Mouse (Mus musculus) limb, embryonic 14.5 days (tissue): ENCODE results near the gene Tox4. TPM values are rescaled to one million over a fixed set of nuclear protein-coding genes. Genes with fewer than 3 reads are reported as not detected.
A peak's percentile ranks its signal among the peaks of the same experiment; 100 is the strongest.

ENCODE experiments used
- ATAC-seq: fragments of 200-750 bp; cut with Nextera tagmentation; 2 replicates; pipeline ENCODE4 v1.8.0; 2017; ENCODE audit warnings: low read depth, moderate number of reproducible peaks, moderate TSS enrichment; ENCODE audit not compliant: low FRiP score
- DNase-seq: peaks from one replicate; pipeline ENCODE4 v3.0.0-alpha.2; 2015; ENCODE audit warnings: low spot score
- H3K27ac ChIP-seq: fragments of 300-500 bp; sonication (generic); replicated peaks from 2 replicates; pipeline ENCODE4 v1.5.1; 2014; ENCODE audit warnings: low read depth, mild to moderate bottlenecking, low read length, moderate library complexity, mixed read lengths
- H3K27me3 ChIP-seq: fragments of 300-500 bp; sonication (generic); 2 replicates; pipeline ENCODE4 v1.6.1; 2014; ENCODE audit warnings: low read length, mixed read lengths; ENCODE audit not compliant: control insufficient read depth, insufficient read depth
- H3K36me3 ChIP-seq: fragments of 300-500 bp; sonication (generic); 2 replicates; pipeline ENCODE4 v1.6.1; 2014; ENCODE audit warnings: mild to moderate bottlenecking, low read length, moderate library complexity, mixed read lengths; ENCODE audit not compliant: control insufficient read depth, insufficient read depth
- H3K4me1 ChIP-seq: fragments of 300-500 bp; sonication (generic); 2 replicates; pipeline ENCODE4 v1.6.1; 2014; ENCODE audit warnings: antibody characterized with exemption, low read length, mixed read lengths; ENCODE audit not compliant: control insufficient read depth, insufficient read depth
- H3K4me2 ChIP-seq: fragments of 300-500 bp; sonication (generic); replicated peaks from 2 replicates; pipeline ENCODE4 v1.6.1; 2014; ENCODE audit warnings: low read depth, mild to moderate bottlenecking, low read length, moderate library complexity; ENCODE audit not compliant: severe bottlenecking
- H3K4me3 ChIP-seq: fragments of 300-500 bp; sonication (generic); replicated peaks from 2 replicates; pipeline ENCODE4 v1.5.1; 2014; ENCODE audit warnings: low read length
- H3K9ac ChIP-seq: fragments of 300-500 bp; sonication (generic); 2 replicates; pipeline ENCODE4 v1.6.1; 2014; ENCODE audit warnings: mild to moderate bottlenecking, low read depth, low read length, moderate library complexity; ENCODE audit not compliant: severe bottlenecking
- H3K9me3 ChIP-seq: fragments of 300-500 bp; sonication (generic); 2 replicates; pipeline ENCODE4 v1.6.1; 2016; ENCODE audit warnings: low read length; ENCODE audit not compliant: control insufficient read depth
- POLR2A ChIP-seq: fragments of 200-500 bp; IDR thresholded peaks from 2 replicates; pipeline ENCODE4 v1.8.0; 2012; ENCODE audit warnings: inconsistent platforms, mild to moderate bottlenecking, moderate library complexity, borderline replicate concordance; ENCODE audit not compliant: insufficient read depth, insufficient read length; ENCODE audit errors: extremely low read depth
- WGBS: fragments of 180-500 bp; shearing (Covaris S2); extraction: QIAGEN DNeasy Blood & Tissue Kit; methylation state at CpG from one replicate; pipeline ENCODE4 v1.1.7; 2014; 5-methylcytosine and 5-hydroxymethylcytosine counted together
- polyA plus RNA-seq, 2 experiments: library from polyadenylated mRNA; depleted of rRNA in 1 of 2; stranded (reverse) in 1 of 2; unstranded in 1 of 2; fragments of >200 nt; fragmentation: Nextera tagmentation in 1 of 2; extraction: Ambion mirVana in 1 of 2; gene quantifications; 2 replicates each; pipeline versions ENCODE4 v1.2.1 to v1.2.3; 2012 to 2014

Tox4 gene
- polyA plus RNA-seq, 2 experiments, result 36.5 to 40.0 TPM

DNA sequence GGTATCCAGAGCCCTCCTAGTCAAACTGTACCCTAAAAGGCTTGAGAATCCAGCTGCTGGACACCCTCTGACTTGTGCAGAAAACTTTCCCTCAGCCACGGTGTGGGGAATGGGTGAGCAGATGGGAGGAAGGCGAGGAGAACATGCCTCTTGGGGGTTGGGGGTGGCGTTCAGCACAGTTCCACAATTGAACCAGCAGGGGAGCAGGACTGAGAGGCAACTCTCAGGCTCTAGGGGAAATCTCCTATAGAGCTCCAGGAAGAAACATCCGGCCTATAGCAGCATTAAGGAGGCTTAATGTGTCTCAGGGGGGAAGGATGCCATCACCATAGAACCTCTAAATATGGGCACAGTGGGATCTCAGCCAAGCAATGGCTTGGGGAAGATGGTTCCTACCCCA is 46.9 kb downstream of the Tox4 start:
- no peak for TF ChIP-seq POLR2A
- peaks cover 31% of the 10 kb centered on the region for H3K27me3 ChIP-seq
- ATAC-seq (no peak), DNase-seq (peak; percentile 20)
- H3K4me3 ChIP-seq, result no peak overlapping the region
- H3K4me2 ChIP-seq, result no peak overlapping the region
- H3K9ac ChIP-seq, result no peak overlapping the region
- WGBS, result 9% methylated on average over 4 of the region's 4 CpGs
- no peaks in the 10 kb centered on the region for H3K9me3 ChIP-seq
- no peaks in the 10 kb centered on the region for H3K4me1 ChIP-seq
- H3K36me3 ChIP-seq, result no peaks in the 10 kb centered on the region
- H3K27ac ChIP-seq, result no peak overlapping the region

DNA sequence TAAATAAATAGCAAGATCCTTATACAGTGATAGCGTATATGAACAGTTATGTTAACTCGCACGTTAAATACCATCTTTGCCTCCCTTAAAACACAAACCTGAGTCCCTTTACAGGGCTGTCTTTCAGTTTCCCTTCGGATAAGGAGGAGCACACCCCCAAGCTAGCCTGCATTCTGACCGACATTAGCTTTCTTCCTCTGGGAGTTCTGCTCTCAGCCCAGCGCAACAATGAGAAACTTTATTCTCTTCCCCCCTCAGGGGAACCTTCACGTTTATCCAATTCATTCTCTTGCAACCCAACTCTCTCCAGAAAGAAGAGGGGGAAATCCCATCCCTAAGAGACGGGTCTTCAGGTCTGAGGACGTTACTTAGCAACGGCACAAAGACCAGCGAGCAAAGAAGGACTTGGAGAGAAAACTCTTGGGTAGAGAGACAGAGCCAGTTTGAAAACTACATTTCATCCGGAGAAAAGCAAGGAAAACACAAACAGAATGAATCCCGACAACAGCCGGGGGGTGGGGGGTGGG is 48.5 kb downstream of the Tox4 start:
- no peaks in the 10 kb centered on the region for H3K4me1 ChIP-seq
- H3K36me3 ChIP-seq, result no peaks in the 10 kb centered on the region
- peak overlapping the region; percentile 40 for H3K4me3 ChIP-seq
- H3K4me2 ChIP-seq, result peak overlapping the region; percentile 68
- ATAC-seq, result peak; percentile 62
- peak overlapping the region; percentile 44 for H3K9ac ChIP-seq
- H3K9me3 ChIP-seq, result no peaks in the 10 kb centered on the region
- WGBS, result 5% methylated on average over 14 of the region's 14 CpGs
- H3K27me3 ChIP-seq, result peaks cover 31% of the 10 kb centered on the region
- H3K27ac ChIP-seq, result no peak overlapping the region
- no peak for TF ChIP-seq POLR2A
- DNase-seq, result peak; percentile 4

GRCm38 (mm10) chr14:52327910-52328812 is 49.2 kb downstream of the Tox4 start, which contains the start of gene Sall2:
Sall2 (minus strand) TSS chr14:52328762.
- Histone ChIP-seq H3K27ac (no peak within 1 kb of the TSS), H3K36me3 (no peaks in the 10 kb centered on the region), H3K27me3 (peaks cover 31% of the 10 kb centered on the region), H3K4me2 (peak within 1 kb of the TSS; percentile 68), H3K4me1 (no peaks in the 10 kb centered on the region), H3K4me3 (peak within 1 kb of the TSS; percentile 40), H3K9ac (peak within 1 kb of the TSS; percentile 44), H3K9me3 (no peaks in the 10 kb centered on the region)
- DNase-seq, result no peak
- WGBS, result 1% methylated on average over 26 of the region's 26 CpGs
- no peak for TF ChIP-seq POLR2A
- ATAC-seq, result peak; percentile 47; the same call in 1 of the 2 replicates

- WGBS, result 34% methylated on average over 4 of the region's 4 CpGs
- Histone ChIP-seq H3K4me2 (no peak overlapping the region), H3K27ac (no peak overlapping the region), H3K4me1 (no peaks in the 10 kb centered on the region), H3K36me3 (no peaks in the 10 kb centered on the region), H3K27me3 (peaks cover 31% of the 10 kb centered on the region), H3K9me3 (no peaks in the 10 kb centered on the region), H3K4me3 (no peak overlapping the region), H3K9ac (no peak overlapping the region)
- no peak for TF ChIP-seq POLR2A
- DNase-seq (no peak), ATAC-seq (no peak)
Measured at GRCm38 (mm10) chr14:52331069-52331750, 52.3 kb downstream of the Tox4 start.

DNA sequence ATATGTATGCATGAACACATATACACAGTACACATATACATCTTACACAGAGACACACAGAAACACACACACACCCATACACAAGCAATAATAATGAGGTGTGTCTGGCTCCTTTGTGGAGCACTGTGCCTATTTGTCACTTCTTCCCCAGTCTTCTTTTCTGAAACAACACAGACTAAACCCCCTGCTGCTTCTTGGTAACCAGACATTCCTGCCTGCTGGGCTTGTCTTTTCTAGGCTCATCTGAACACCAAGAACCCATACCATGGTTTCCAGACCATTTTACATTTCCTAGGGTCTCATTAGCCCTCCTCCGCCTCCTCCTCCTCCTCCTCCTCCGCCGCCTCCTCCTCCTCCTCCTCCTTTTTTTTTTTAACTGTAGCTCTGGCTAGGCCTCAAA is 53.2 kb downstream of the Tox4 start:
- no peaks in the 10 kb centered on the region for H3K4me1 ChIP-seq
- H3K4me3 ChIP-seq, result no peak overlapping the region
- DNase-seq (no peak), ATAC-seq (no peak)
- no peak overlapping the region for H3K4me2 ChIP-seq
- H3K27me3 ChIP-seq, result peaks cover 27% of the 10 kb centered on the region
- H3K9ac ChIP-seq, result no peak overlapping the region
- no peaks in the 10 kb centered on the region for H3K36me3 ChIP-seq
- H3K9me3 ChIP-seq, result no peaks in the 10 kb centered on the region
- H3K27ac ChIP-seq, result no peak overlapping the region
- WGBS, result 88% methylated on average over 3 of the region's 3 CpGs
- TF ChIP-seq POLR2A, result no peak
